Mouse (Mus musculus) hematopoietic stem cell, adult 5-6 weeks (primary cell): Measurements from ENCODE around the gene Tmem185b. TPM values are rescaled to one million over a fixed set of nuclear protein-coding genes. Genes with fewer than 3 reads are reported as not detected.
A peak's percentile ranks its signal among the peaks of the same experiment; 100 is the strongest.

ENCODE experiments used
- ATAC-seq, 2 experiments: fragments of 125-278 bp in 1 of 2; replicated peaks in 1 of 2; 2 replicates each; pipeline ENCODE4 v1.8.0; 2016 to 2017; ENCODE audit warnings: inconsistent platforms in 2 of 2, mild to moderate bottlenecking in 2 of 2, moderate number of reproducible peaks in 2 of 2, low read depth in 1 of 2, moderate TSS enrichment in 1 of 2; ENCODE audit not compliant: low FRiP score in 2 of 2, poor library complexity in 2 of 2, severe bottlenecking in 2 of 2, insufficient read depth in 1 of 2, low TSS enrichment in 1 of 2
- total RNA-seq: library from RNA; stranded (forward); fragments of 172-1452, 232-1000 nt; gene quantifications from 2 replicates; pipeline ENCODE4 v1.2.3, GENCODE M21; 2017

Tmem185b gene
- total RNA-seq, 1 experiment from 2014 or later: 8.5 TPM

- no peak for ATAC-seq
Measured at GRCm38 (mm10) chr1:119523826-119524225, 2.1 kb upstream of the Tmem185b start.

DNA sequence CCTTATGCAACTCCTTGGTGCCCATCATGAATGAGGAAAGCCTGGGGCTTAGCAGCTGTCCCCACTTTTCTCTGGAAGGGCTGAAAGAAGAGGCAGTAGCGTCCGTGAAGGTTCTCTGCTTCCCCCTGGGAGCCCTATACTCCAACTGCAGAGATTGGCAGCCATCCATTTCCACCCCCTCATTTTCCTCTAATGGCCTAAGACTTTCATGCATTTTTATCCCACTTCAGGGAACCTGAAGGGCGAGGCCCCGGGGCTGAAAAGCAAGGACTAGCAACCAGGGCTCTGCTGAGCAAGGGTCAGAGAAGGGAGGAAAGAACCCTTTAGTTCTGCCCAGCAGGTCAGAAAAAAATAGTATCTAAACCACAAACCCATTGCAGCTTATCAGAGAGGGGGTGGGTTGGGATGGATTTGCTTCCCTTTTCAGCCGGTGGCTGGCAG, 936 bp upstream of the Tmem185b start:
- no peak for ATAC-seq

DNA sequence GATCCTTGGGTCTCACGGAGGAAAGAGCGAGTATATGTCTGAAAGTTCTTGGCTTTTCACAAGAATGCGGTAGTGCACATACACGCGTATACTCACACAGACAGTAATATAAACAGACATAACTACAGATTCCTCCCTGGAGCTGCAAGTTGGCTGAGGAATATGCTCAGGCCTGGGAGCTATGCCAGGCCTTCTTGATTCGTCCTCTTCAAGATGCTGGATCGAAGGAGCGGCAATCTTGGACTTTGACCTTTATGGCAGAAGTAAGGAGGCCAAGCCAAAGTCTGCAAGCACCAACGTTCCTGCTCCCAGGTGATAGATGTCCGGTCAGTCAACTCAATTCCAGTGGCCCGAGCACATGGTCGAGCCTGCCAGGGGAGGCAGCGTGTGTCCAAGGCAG, 5.0 kb downstream of the Tmem185b start:
- ATAC-seq: no peak

GRCm38 (mm10) chr1:119532165-119532564, 6.2 kb downstream of the Tmem185b start:
- no peak for ATAC-seq

- ATAC-seq: peak; percentile 41 to 81; a peak in 3 of 4 replicates
Measured at GRCm38 (mm10) chr1:119533093-119533805, 7.3 kb downstream of the Tmem185b start.

GRCm38 (mm10) chr1:119534341-119534740, 8.4 kb downstream of the Tmem185b start:
- ATAC-seq: peak; percentile 50 to 66; a peak in 2 of 4 replicates

DNA sequence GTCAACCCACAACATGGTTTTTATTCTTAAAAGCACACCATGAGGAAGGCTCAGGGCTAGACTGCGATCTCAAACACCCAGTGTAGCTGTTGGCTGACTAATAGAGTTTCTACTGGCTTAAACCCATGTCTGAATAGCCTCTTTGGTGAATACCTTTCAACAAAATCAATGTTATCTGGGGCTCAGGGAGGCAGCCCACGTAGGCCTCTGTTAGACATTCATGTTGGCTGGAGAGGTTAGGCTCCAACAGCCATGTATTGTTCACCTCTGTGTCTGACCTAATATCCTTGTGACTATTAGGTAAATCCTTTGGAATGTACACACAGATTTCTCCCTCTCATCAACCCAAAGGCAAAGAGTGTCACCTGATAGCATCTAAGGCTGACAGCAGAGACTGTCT, 10.2 kb downstream of the Tmem185b start:
- ATAC-seq: no peak

GRCm38 (mm10) chr1:119537651-119538050, 11.7 kb downstream of the Tmem185b start:
- no peak for ATAC-seq

GRCm38 (mm10) chr1:119539252-119539651, 13.3 kb downstream of the Tmem185b start:
- ATAC-seq: no peak

DNA sequence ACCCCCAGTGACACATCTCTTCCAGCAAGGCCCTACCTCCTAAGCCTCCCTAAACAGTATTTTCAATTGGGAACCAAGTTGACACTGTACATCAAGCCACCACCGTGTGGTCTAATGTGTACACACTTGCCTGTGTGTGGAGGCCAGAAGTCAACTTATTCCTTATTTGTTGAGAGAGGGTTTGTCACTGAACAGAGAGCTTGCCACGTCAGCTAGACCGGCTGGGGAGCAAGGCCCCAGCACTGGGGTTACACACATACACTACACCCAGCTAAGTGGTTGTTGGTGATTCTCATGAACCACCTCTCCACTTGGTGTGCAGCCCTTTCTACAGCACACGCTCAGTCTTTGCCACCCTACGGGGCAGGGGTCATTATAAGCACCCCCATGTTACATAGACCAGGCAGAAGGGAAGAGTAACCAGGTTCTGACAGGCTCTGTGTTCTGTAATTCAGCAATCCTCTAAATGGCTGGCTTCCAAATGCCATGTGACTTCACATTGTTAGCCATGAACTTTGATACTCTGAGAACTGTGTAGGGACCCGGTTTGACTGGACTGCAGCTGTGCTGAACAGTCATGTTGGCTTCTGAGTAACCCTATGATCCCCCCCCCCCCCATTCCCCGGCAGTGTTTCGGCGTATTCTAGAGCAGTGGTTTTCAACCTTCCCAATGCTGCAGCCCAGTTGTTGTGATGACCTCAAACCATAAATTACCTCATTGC, 15.0 kb downstream of the Tmem185b start:
- ATAC-seq: no peak; a peak in 1 of 4 replicates

DNA sequence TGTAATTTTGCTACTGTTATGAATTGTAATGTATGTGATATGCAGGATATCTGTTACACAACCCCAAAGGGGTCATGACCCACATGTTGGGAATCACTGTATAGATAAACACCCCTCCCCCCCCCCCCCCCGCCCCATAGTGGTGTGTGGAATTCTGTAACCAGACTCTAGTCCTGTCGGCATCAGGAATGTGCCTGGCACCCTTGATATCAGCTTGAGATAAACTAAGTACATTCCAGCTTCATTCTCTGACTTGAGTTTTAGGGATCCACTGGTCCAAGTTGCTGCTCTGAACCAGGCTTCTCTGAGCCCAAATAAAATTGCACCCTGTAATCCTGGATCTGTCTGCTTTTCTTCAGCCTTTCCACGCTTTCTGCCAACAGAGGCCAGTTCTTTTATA, 15.6 kb downstream of the Tmem185b start:
- no peak for ATAC-seq

- no peak for ATAC-seq
Measured at GRCm38 (mm10) chr1:119543316-119543715, 17.4 kb downstream of the Tmem185b start.

- no peak for ATAC-seq
Measured at GRCm38 (mm10) chr1:119544611-119545155, 18.7 kb downstream of the Tmem185b start.

DNA sequence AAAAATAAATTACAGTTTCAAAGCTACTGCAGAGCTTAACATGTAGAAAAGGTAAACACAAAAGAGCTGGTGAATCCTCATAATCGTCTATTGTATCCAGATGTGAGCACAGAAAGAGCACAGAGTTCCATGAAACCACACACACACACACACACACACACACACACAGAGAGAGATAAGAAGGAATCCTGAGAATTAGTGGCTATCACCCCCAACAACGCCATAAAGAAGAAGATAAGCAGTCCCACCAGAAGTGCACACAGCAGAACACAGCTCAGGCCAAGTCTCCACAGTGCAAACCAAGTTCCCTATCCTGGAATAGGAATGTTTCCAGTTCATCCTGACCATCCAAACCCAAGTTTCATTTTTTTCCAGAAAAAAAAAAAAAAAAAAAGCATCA, 19.2 kb downstream of the Tmem185b start:
- no peak for ATAC-seq

GRCm38 (mm10) chr1:119545671-119546070, 19.7 kb downstream of the Tmem185b start:
- ATAC-seq: no peak

GRCm38 (mm10) chr1:119546490-119546889, 20.5 kb downstream of the Tmem185b start:
- no peak for ATAC-seq

DNA sequence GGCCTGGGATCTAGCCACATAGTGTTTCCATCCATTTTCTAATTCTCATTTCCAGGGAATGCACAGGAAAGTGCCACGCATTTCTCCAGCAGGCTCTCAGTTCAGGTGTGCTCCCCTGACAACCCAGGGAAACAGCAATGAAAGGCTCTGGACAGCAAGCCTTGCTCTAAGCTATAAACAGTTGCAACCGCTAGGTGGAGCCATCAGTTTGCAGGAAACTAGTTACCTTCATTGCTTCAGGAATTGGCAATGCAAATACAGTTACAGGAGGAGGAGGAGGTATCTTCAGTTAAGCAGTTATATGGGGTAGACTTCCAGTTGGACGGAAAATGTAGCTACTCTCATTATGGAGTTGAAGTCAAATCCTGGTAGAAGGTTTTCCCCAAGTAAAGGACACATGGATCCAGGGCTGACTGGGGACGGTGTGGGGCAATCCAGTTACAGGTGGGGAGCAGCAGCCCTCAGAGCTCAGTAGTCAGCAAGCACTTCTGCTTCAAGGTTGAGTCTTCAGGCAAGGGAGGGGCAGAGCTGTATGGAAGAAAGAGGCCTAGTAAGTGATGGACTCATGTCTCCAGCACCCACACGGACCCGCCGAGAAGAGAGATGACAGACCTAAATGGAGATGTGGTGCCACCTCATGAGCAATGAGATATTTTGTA, 22.8 kb downstream of the Tmem185b start:
- ATAC-seq: peak; percentile 81 to 88

DNA sequence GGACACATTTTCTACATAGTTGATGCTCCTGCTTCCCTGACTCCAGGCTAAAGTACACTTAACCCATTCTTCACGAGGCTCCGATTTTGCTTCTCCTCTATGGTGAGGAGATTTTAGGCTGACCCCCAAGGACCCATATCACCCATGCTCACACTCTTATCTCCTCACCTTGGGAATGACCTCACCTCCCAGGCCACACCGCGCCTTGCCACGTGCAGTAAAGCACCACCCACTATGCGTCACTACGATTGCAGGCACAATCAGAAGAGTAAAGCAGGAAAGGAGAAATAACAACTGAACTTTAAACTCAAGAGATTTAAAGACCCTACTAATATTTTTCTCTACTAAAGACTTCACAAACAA, 23.3 kb downstream of the Tmem185b start:
- no peak for ATAC-seq
